Mouse (Mus musculus) ES-Bruce4 (cell line): ENCODE data around the gene Ikzf3. TPM values are rescaled to one million over a fixed set of nuclear protein-coding genes. Genes with fewer than 3 reads are reported as not detected.

Experiments used
- H3K27ac ChIP-seq: 2 replicates; pipeline ENCODE4 v1.5.1; 2012; ENCODE audit warnings: low read length, inconsistent platforms; ENCODE audit not compliant: insufficient read depth
- H3K27me3 ChIP-seq: 2 replicates; pipeline ENCODE4 v1.6.1; 2012; ENCODE audit warnings: mild to moderate bottlenecking, low read length, inconsistent platforms; ENCODE audit not compliant: control insufficient read depth, poor library complexity, insufficient read depth, severe bottlenecking
- H3K36me3 ChIP-seq: 2 replicates; pipeline ENCODE4 v1.6.1; 2012; ENCODE audit warnings: inconsistent platforms, mild to moderate bottlenecking, low read length, moderate library complexity; ENCODE audit not compliant: control insufficient read depth, poor library complexity, insufficient read depth, severe bottlenecking
- H3K4me1 ChIP-seq: one replicate; pipeline ENCODE4 v1.8.1; 2011; ENCODE audit warnings: low read length; ENCODE audit not compliant: control insufficient read depth, insufficient read depth
- H3K4me3 ChIP-seq: 2 replicates; pipeline ENCODE4 v1.5.1; 2011; ENCODE audit warnings: low read depth, mild to moderate bottlenecking, low read length
- H3K9ac ChIP-seq: 2 replicates; pipeline ENCODE4 v1.6.1; 2012; ENCODE audit warnings: low read depth, mild to moderate bottlenecking, inconsistent platforms; ENCODE audit not compliant: poor library complexity, severe bottlenecking
- H3K9me3 ChIP-seq: replicated peaks from 2 replicates; pipeline ENCODE4 v1.6.1; 2012; ENCODE audit warnings: mild to moderate bottlenecking, low read length, inconsistent platforms; ENCODE audit not compliant: control insufficient read depth, poor library complexity, insufficient read depth, severe bottlenecking
- CTCF ChIP-seq: IDR thresholded peaks from one replicate; pipeline ENCODE4 v1.8.1; 2011; ENCODE audit warnings: low read depth, low read length
- EP300 ChIP-seq: IDR thresholded peaks from 2 replicates; pipeline ENCODE4 v1.6.1; 2011; ENCODE audit warnings: low read depth, low read length; ENCODE audit not compliant: insufficient read depth
- POLR2A ChIP-seq: IDR thresholded peaks from one replicate; pipeline ENCODE4 v1.8.1; 2011; ENCODE audit warnings: low read length; ENCODE audit not compliant: insufficient read depth
- polyA plus RNA-seq: library from polyadenylated mRNA; stranded (reverse); fragments of >200 nt; gene quantifications from 2 replicates; pipeline ENCODE4 v1.2.4, GENCODE M21; 2011; ENCODE audit warnings: low read depth; ENCODE audit not compliant: missing spikeins, insufficient read depth, insufficient read length

Ikzf3 gene
- polyA plus RNA-seq, 1 experiment, result not detected

- H3K4me1 ChIP-seq, result peaks cover 4% of the 10 kb centered on the region
- no peak overlapping the region for H3K27ac ChIP-seq
- no peaks in the 10 kb centered on the region for H3K27me3 ChIP-seq
- no peaks in the 10 kb centered on the region for H3K9me3 ChIP-seq
- peak overlapping the region; percentile 47 for H3K4me3 ChIP-seq
- peak overlapping the region; percentile 45 for H3K9ac ChIP-seq
- H3K36me3 ChIP-seq, result peaks cover 14% of the 10 kb centered on the region
- no peak for TF ChIP-seq CTCF
- no peak for TF ChIP-seq EP300
- TF ChIP-seq POLR2A, result no peak
These were observed 87.5 kb downstream of the Ikzf3 start for GRCm38 (mm10) chr11:98458121-98458990.

GRCm38 (mm10) chr11:98457367-98458120 is 88.3 kb downstream of the Ikzf3 start:
- H3K9me3 ChIP-seq, result no peaks in the 10 kb centered on the region
- no peak for TF ChIP-seq EP300
- peak; percentile 64 for TF ChIP-seq CTCF
- no peak for TF ChIP-seq POLR2A
- H3K36me3 ChIP-seq, result peaks cover 22% of the 10 kb centered on the region
- H3K27ac ChIP-seq, result no peak overlapping the region; the same call in 1 of the 2 replicates
- peak overlapping the region; percentile 45 for H3K9ac ChIP-seq
- peaks cover 4% of the 10 kb centered on the region for H3K4me1 ChIP-seq
- no peaks in the 10 kb centered on the region for H3K27me3 ChIP-seq
- H3K4me3 ChIP-seq, result peak overlapping the region; percentile 74

DNA sequence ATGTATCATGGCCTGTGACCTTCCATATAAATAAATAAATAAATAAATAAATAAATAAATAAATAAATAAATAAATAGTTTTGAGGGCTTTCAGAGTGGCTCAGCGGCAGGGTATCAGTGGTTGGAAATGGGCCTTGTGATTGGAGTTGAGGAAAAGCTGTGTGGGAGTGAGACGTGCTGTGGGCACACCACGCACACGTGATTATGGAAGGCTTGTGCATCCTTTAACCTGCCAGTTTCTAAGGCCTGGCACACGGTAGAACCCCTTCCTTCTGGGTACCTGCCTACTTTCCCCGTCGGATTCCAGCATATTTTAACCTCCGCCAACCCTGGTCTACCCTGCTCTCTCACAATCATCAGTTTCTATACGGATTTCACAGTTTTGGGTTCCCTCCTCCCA is 88.9 kb downstream of the Ikzf3 start:
- H3K27ac ChIP-seq, result no peak overlapping the region; the same call in 1 of the 2 replicates
- H3K27me3 ChIP-seq, result no peaks in the 10 kb centered on the region
- TF ChIP-seq CTCF, result no peak
- TF ChIP-seq EP300, result no peak
- TF ChIP-seq POLR2A, result no peak

DNA sequence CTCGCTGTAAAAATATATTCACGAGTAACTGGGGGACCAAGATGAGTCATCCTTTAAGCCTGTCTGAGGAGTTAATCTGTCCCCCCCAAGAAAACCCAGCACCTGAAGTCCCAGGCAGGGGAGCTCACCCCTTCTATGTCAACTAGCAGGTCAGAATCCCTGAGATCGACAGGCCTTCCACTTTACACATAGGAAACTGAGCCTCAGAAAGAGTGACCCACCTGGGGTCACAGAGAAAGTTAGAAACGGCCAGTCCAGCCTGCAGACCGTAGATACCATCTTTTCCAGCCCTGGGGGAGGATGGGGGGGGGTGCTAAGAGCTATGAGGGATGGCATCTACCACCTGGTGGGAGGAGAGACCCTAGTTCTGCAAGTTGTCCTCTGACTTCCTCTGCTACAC is 89.3 kb downstream of the Ikzf3 start:
- Histone ChIP-seq H3K4me1 (peaks cover 4% of the 10 kb centered on the region), H3K36me3 (peaks cover 29% of the 10 kb centered on the region), H3K9me3 (no peaks in the 10 kb centered on the region), H3K9ac (no peak overlapping the region), H3K27me3 (no peaks in the 10 kb centered on the region), H3K27ac (no peak overlapping the region), H3K4me3 (no peak overlapping the region)
- TF ChIP-seq CTCF, result no peak
- no peak for TF ChIP-seq EP300
- no peak for TF ChIP-seq POLR2A

More for the DNA sequence above, 88.9 kb downstream of the Ikzf3 start:
- Histone ChIP-seq H3K4me1 (peaks cover 4% of the 10 kb centered on the region), H3K9me3 (no peaks in the 10 kb centered on the region), H3K36me3 (peaks cover 26% of the 10 kb centered on the region), H3K9ac (peak overlapping the region; percentile 45), H3K4me3 (peak overlapping the region; percentile 74)

DNA sequence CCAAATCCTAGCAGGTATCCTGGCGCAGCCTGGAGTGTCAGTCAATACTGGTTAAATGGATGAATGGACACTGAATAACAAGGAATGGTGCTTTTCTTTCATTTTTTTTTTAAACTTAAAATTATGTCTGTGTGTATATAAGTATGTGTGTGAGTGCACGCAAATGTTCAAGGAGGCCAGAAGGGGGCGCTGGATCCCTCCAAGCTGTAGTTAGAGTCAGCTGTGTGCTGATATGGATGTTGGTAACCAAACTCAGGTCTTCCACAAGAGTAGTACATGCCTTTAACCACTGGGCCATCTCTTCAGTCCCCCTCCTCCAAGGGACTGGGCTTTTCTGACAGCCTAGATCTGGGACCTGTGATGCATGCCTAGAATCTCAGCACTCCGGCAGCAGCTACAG is 90.3 kb downstream of the Ikzf3 start:
- TF ChIP-seq POLR2A, result no peak
- TF ChIP-seq CTCF, result peak; percentile 48
- no peak for TF ChIP-seq EP300
- no peak overlapping the region for H3K27ac ChIP-seq
- no peaks in the 10 kb centered on the region for H3K27me3 ChIP-seq
- H3K9ac ChIP-seq, result no peak overlapping the region
- H3K9me3 ChIP-seq, result no peaks in the 10 kb centered on the region
- H3K4me1 ChIP-seq, result peaks cover 4% of the 10 kb centered on the region
- H3K36me3 ChIP-seq, result peaks cover 35% of the 10 kb centered on the region
- H3K4me3 ChIP-seq, result no peak overlapping the region
